Mouse (Mus musculus): ENCODE data around the gene Rab8a. TPM values are rescaled to one million over a fixed set of nuclear protein-coding genes. Genes with fewer than 3 reads are reported as not detected.

Rab8a gene
- polyA plus RNA-seq, 1 experiment from 2014 or later: 105 TPM

DNA sequence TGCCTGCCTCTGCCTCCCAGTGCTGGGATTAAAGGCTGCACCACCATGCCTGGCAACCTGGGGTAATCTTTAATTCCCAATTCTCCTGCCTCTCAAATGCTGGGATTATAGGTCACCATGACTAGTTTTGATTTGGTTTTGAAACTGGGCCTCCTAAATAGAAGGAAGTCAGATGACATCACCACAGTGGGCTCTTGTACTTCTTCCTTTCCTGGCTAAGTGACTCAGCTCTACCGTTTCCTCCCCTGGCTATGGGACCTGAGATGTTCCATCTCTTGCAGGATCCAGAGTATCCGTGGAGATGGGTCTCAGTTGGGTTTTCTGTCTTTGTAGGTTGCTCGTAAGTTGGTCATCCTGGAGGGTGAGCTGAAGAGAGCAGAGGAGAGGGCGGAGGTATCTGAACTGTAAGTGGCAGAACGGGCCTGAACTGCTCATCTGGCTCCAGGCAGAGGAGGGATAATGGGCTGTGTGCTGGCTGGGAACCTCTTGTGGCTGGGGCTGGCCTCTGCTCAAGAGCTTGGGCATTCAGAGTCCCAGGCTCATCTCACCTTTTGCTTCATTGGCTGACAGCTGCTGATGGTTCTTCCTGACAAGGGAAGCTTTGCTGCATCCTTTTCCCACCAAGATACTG lies 16.5 kb upstream of the Rab8a start:
- Histone ChIP-seq H3K27ac (ENCODE audit: low read length) (no peak overlapping the region), H3K9ac (replicated peaks; ENCODE audit: low read depth, low read length) (no peak overlapping the region), H3K9me3 (ENCODE audit: control insufficient read depth, low read length) (no peaks in the 10 kb centered on the region), H3K4me2 (ENCODE audit: low read length) (no peak overlapping the region), H3K36me3 (ENCODE audit: control insufficient read depth, insufficient read depth) (peaks cover 22% of the 10 kb centered on the region), H3K4me3 (replicated peaks; ENCODE audit: low read length) (no peak overlapping the region), H3K4me1 (replicated peaks; ENCODE audit: control insufficient read depth, insufficient read depth, low read length) (no peaks in the 10 kb centered on the region), H3K27me3 (replicated peaks; ENCODE audit: control insufficient read depth, insufficient read depth, low read length) (no peaks in the 10 kb centered on the region)
- no peak for ATAC-seq
- 91% methylated on average over 5 of the region's 5 CpGs for whole genome bisulfite sequencing

DNA sequence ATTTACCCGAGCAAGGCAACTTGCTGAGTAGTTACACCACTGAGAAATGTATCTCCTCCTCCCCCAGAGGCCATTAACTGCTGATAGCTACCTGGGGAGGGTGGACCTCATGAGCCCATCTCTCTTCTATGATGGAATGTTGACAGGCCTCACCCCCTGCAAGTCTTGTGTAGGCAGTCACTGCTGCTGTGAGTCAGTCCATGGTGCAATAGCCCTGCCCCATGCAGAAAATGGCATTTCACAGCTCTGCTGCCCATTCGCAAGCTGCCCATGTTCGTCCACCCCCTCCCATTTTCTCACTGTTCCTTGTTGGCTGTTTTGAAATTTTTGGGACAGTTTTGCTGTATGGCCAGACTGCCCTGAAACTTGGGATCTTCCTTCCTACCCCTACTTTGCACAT lies 15.5 kb upstream of the Rab8a start:
- Histone ChIP-seq H3K9me3 (ENCODE audit: control insufficient read depth, low read length) (no peaks in the 10 kb centered on the region), H3K4me1 (replicated peaks; ENCODE audit: control insufficient read depth, insufficient read depth, low read length) (no peaks in the 10 kb centered on the region), H3K27me3 (replicated peaks; ENCODE audit: control insufficient read depth, insufficient read depth, low read length) (no peaks in the 10 kb centered on the region), H3K9ac (replicated peaks; ENCODE audit: low read depth, low read length) (no peak overlapping the region), H3K4me2 (ENCODE audit: low read length) (no peak overlapping the region), H3K36me3 (ENCODE audit: control insufficient read depth, insufficient read depth) (peaks cover 22% of the 10 kb centered on the region), H3K27ac (ENCODE audit: low read length) (no peak overlapping the region), H3K4me3 (replicated peaks; ENCODE audit: low read length) (no peak overlapping the region)
- WGBS: 89% methylated on average over 3 of the region's 3 CpGs
- ATAC-seq: no peak

DNA sequence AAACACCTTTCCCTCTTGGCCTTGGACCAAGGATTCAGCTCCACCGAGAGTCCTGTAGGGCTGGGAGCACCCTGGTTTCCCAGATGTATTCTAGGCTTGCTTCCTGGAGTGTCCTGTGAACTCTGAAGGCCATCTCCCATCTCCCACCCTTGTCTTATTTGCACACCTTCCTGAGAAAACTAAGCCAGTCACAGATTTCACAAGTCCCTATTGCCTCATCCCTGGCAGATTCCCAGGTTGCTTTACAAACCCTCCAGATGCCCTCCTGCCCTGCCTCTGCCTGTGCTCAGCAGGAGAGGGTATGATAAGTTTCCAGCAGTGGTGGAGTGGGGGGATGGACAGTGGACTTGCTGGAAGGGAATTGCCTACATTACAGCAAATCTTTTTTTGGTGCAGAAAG lies 14.9 kb upstream of the Rab8a start:
- H3K27ac ChIP-seq (ENCODE audit: low read length): no peak overlapping the region
- no peak overlapping the region for H3K4me2 ChIP-seq (ENCODE audit: low read length)
- no peaks in the 10 kb centered on the region for H3K4me1 ChIP-seq (replicated peaks; ENCODE audit: control insufficient read depth, insufficient read depth, low read length)
- 84% methylated on average over 1 of the region's 1 CpGs for WGBS
- no peak for ATAC-seq
- peaks cover 22% of the 10 kb centered on the region for H3K36me3 ChIP-seq (ENCODE audit: control insufficient read depth, insufficient read depth)
- H3K4me3 ChIP-seq (replicated peaks; ENCODE audit: low read length): no peak overlapping the region
- no peak overlapping the region for H3K9ac ChIP-seq (replicated peaks; ENCODE audit: low read depth, low read length)
- no peaks in the 10 kb centered on the region for H3K27me3 ChIP-seq (replicated peaks; ENCODE audit: control insufficient read depth, insufficient read depth, low read length)
- no peaks in the 10 kb centered on the region for H3K9me3 ChIP-seq (ENCODE audit: control insufficient read depth, low read length)

DNA sequence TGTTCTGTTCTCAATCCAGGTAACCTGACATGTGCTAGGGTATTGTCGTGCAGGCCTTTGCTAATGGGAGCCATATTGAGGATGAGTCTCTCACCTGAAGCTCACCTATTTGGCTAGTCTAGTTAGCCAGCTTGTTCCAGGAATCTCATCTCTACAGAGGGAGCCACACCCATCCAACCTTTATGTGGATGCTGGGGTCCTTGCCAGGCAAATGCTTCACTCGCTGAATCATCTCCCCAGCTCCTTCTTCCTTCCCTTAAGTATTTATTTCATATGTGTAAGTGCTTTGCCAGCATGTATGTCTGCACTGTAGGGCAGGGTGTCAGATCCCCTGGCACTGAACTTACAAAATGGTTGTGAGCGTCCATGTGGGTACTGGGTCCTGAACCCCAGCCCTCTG lies 14.4 kb upstream of the Rab8a start:
- no peak overlapping the region for H3K27ac ChIP-seq (ENCODE audit: low read length)
- no peaks in the 10 kb centered on the region for H3K4me1 ChIP-seq (replicated peaks; ENCODE audit: control insufficient read depth, insufficient read depth, low read length)
- H3K27me3 ChIP-seq (replicated peaks; ENCODE audit: control insufficient read depth, insufficient read depth, low read length): no peaks in the 10 kb centered on the region
- no peak for ATAC-seq
- no peak overlapping the region for H3K4me3 ChIP-seq (replicated peaks; ENCODE audit: low read length)
- H3K9ac ChIP-seq (replicated peaks; ENCODE audit: low read depth, low read length): no peak overlapping the region
- H3K9me3 ChIP-seq (ENCODE audit: control insufficient read depth, low read length): no peaks in the 10 kb centered on the region
- no peak overlapping the region for H3K4me2 ChIP-seq (ENCODE audit: low read length)
- 82% methylated on average over 3 of the region's 3 CpGs for WGBS
- H3K36me3 ChIP-seq (ENCODE audit: control insufficient read depth, insufficient read depth): peaks cover 22% of the 10 kb centered on the region

DNA sequence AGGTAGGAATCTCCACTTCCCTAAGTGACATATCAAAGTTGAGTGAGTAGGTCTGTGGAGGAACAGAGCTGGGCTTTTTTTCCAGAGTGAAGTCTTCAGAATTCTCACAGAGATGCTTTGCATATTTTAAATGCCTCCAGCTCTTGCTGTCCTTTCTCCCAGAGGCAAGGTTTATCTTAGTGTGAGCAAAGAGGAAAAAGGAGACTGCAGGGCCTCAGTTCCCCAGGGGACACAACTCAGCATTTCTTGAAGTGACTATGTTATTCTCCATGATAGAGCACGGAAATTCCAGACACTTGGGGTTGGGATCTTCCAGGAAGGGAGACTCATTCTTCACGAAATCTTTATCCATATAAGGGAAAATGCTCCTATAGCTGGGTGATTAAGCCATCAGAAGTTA lies 13.7 kb upstream of the Rab8a start:
- Histone ChIP-seq H3K27ac (ENCODE audit: low read length) (no peak overlapping the region), H3K27me3 (replicated peaks; ENCODE audit: control insufficient read depth, insufficient read depth, low read length) (no peaks in the 10 kb centered on the region), H3K4me2 (ENCODE audit: low read length) (no peak overlapping the region), H3K36me3 (ENCODE audit: control insufficient read depth, insufficient read depth) (peaks cover 25% of the 10 kb centered on the region), H3K4me1 (replicated peaks; ENCODE audit: control insufficient read depth, insufficient read depth, low read length) (no peaks in the 10 kb centered on the region), H3K4me3 (replicated peaks; ENCODE audit: low read length) (no peak overlapping the region), H3K9ac (replicated peaks; ENCODE audit: low read depth, low read length) (no peak overlapping the region), H3K9me3 (ENCODE audit: control insufficient read depth, low read length) (no peaks in the 10 kb centered on the region)
- no peak for ATAC-seq
- 91% methylated on average over 2 of the region's 2 CpGs for WGBS

DNA sequence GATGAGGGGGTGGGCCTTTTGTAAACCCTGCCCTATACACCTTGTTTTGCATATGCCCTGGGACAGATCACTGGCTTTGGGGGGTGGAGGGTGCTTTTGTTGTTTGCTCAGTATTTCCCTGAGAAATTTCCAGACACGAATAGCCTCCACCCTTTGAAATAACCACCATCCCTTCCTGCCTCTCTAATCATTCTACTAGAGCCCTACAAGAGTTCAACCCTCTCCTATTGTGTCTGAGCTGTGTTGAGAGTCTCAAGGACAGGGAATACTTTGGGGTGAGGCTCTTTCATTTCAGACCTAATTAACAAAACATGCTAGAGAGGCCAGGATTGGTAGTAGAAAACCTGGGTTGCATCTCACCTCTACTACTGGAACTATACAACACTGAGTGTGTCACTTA lies 11.9 kb upstream of the Rab8a start:
- no peak overlapping the region for H3K4me3 ChIP-seq (replicated peaks; ENCODE audit: low read length)

DNA sequence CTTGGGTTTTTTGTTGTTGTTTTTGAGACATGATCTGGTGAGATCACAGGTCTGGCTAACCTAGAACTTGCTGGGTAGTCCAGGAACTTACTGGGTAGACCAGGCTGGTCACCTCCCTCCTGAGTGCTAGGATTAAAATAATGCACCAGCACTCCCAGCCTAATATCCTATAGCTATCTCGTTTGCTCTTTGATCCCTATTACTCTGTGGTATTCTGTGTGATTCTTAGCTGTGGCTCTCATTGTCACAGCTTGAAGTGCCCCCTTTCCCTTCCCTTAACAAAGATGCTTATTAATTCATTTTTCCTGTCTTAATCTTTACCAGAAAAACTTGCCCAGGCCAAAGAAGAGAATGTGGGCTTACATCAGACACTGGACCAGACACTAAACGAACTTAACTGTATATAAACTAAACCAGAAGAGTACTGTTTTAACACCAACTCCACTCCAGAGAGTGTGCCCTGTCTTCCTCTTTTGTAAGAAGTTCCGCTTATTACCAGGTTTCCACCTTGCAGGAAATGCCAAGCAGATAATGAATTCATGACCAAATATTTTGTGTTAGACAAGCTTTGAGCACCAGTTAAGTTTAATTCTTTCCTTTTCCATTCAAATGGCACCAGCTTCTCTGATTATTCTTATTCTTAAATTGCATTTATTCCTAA lies 9.5 kb upstream of the Rab8a start:
- Histone ChIP-seq H3K36me3 (ENCODE audit: control insufficient read depth, insufficient read depth) (peaks cover 15% of the 10 kb centered on the region), H3K9ac (replicated peaks; ENCODE audit: low read depth, low read length) (no peak overlapping the region), H3K27me3 (replicated peaks; ENCODE audit: control insufficient read depth, insufficient read depth, low read length) (no peaks in the 10 kb centered on the region), H3K4me3 (replicated peaks; ENCODE audit: low read length) (no peak overlapping the region), H3K4me2 (ENCODE audit: low read length) (no peak overlapping the region), H3K9me3 (ENCODE audit: control insufficient read depth, low read length) (no peaks in the 10 kb centered on the region), H3K4me1 (replicated peaks; ENCODE audit: control insufficient read depth, insufficient read depth, low read length) (no peaks in the 10 kb centered on the region), H3K27ac (ENCODE audit: low read length) (no peak overlapping the region)
- 82% methylated on average over 3 of the region's 3 CpGs for WGBS
- ATAC-seq: no peak

More for the DNA sequence above, 11.9 kb upstream of the Rab8a start:
- no peak for ATAC-seq
- Histone ChIP-seq H3K4me1 (replicated peaks; ENCODE audit: control insufficient read depth, insufficient read depth, low read length) (no peaks in the 10 kb centered on the region), H3K36me3 (ENCODE audit: control insufficient read depth, insufficient read depth) (peaks cover 23% of the 10 kb centered on the region), H3K27ac (ENCODE audit: low read length) (no peak overlapping the region), H3K9me3 (ENCODE audit: control insufficient read depth, low read length) (no peaks in the 10 kb centered on the region), H3K27me3 (replicated peaks; ENCODE audit: control insufficient read depth, insufficient read depth, low read length) (no peaks in the 10 kb centered on the region), H3K4me2 (ENCODE audit: low read length) (no peak overlapping the region), H3K9ac (replicated peaks; ENCODE audit: low read depth, low read length) (no peak overlapping the region)
- WGBS: 86% methylated on average over 1 of the region's 1 CpGs

DNA sequence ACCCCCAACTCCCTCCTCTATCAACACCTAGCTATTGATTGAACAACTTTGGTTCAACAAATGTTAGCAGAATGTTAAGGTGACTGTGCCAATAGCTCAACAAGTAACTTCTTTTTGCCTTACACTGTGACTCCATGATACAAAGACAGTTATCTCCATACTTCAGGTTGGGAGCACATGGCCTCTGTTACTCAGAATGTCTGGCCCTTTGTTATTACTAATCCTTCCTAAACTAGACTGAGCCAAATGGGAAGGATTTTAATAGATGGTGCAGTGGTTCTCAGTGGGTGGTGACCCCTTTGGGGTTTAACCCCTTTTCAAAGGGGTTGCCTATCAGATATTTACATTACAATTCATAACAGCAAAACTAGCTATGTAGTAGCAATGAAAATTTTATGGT lies 7.6 kb upstream of the Rab8a start:
- no peaks in the 10 kb centered on the region for H3K4me1 ChIP-seq (replicated peaks; ENCODE audit: control insufficient read depth, insufficient read depth, low read length)
- no peak overlapping the region for H3K9ac ChIP-seq (replicated peaks; ENCODE audit: low read depth, low read length)
- ATAC-seq: no peak
- H3K9me3 ChIP-seq (ENCODE audit: control insufficient read depth, low read length): no peaks in the 10 kb centered on the region
- no peaks in the 10 kb centered on the region for H3K27me3 ChIP-seq (replicated peaks; ENCODE audit: control insufficient read depth, insufficient read depth, low read length)
- peaks cover 7% of the 10 kb centered on the region for H3K36me3 ChIP-seq (ENCODE audit: control insufficient read depth, insufficient read depth)
- H3K4me2 ChIP-seq (ENCODE audit: low read length): no peak overlapping the region
- H3K27ac ChIP-seq (ENCODE audit: low read length): no peak overlapping the region
- no peak overlapping the region for H3K4me3 ChIP-seq (replicated peaks; ENCODE audit: low read length)

DNA sequence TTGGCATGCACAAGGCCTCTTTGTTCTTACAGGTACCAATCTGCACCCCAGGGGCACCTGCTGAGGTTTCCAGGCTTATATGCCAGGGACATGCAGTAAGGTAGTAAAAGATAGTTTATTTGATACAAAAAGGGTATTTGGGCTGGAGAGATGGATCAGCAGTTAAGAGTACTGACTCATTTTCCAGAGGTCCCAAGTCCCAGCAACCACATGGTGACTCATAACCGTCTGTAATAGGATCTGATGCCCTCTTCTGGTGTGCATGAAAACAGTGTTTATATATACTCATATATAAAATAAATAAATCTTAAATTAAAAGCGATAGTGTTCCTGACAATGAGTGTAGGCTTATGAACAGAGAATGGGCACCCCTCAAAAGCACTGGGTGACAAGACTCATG lies 2.9 kb upstream of the Rab8a start:
- Histone ChIP-seq H3K27ac (ENCODE audit: low read length) (no peak overlapping the region), H3K9me3 (ENCODE audit: control insufficient read depth, low read length) (no peaks in the 10 kb centered on the region), H3K27me3 (replicated peaks; ENCODE audit: control insufficient read depth, insufficient read depth, low read length) (no peaks in the 10 kb centered on the region), H3K4me2 (ENCODE audit: low read length) (no peak overlapping the region), H3K9ac (replicated peaks; ENCODE audit: low read depth, low read length) (no peak overlapping the region), H3K4me3 (replicated peaks; ENCODE audit: low read length) (no peak overlapping the region), H3K36me3 (ENCODE audit: control insufficient read depth, insufficient read depth) (no peaks in the 10 kb centered on the region), H3K4me1 (replicated peaks; ENCODE audit: control insufficient read depth, insufficient read depth, low read length) (peaks cover 17% of the 10 kb centered on the region)
- no peak for ATAC-seq
- 83% methylated on average over 2 of the region's 2 CpGs for WGBS

DNA sequence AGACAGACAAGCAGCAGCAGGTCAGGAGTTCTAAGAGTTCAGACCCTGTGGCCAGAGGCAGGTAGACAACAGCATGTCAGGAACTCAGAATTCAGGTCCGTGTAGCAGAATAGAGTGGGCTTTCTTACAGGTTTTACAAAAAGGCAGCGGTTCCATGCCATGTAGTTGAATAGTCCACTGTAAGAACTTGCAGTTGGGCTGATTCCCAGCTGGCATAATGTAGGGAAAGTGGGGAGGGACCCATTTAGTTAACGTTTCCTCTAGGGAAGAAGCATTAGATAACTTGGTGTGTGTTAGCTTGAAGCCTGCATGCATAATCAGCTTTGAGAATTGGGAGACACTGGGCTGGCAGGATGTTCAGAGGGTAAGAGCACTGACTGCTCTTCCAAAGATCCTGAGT lies 2.3 kb upstream of the Rab8a start:
- no peaks in the 10 kb centered on the region for H3K27me3 ChIP-seq (replicated peaks; ENCODE audit: control insufficient read depth, insufficient read depth, low read length)
- no peaks in the 10 kb centered on the region for H3K9me3 ChIP-seq (ENCODE audit: control insufficient read depth, low read length)
- 61% methylated on average over 3 of the region's 3 CpGs for WGBS
- no peak overlapping the region for H3K9ac ChIP-seq (replicated peaks; ENCODE audit: low read depth, low read length)
- no peaks in the 10 kb centered on the region for H3K36me3 ChIP-seq (ENCODE audit: control insufficient read depth, insufficient read depth)
- ATAC-seq: no peak
- no peak overlapping the region for H3K4me2 ChIP-seq (ENCODE audit: low read length)
- H3K4me1 ChIP-seq (replicated peaks; ENCODE audit: control insufficient read depth, insufficient read depth, low read length): peaks cover 17% of the 10 kb centered on the region
- H3K4me3 ChIP-seq (replicated peaks; ENCODE audit: low read length): no peak overlapping the region
- no peak overlapping the region for H3K27ac ChIP-seq (ENCODE audit: low read length)
